Mouse (Mus musculus) gastrocnemius, adult 2 months (tissue): ENCODE data around the gene Fam53a. TPM values are rescaled to one million over a fixed set of nuclear protein-coding genes. Genes with fewer than 3 reads are reported as not detected.

Source experiments
- DNase-seq: peaks from one replicate; pipeline ENCODE4 v3.0.0; 2022
- H3K27ac ChIP-seq: fragments of 200-600 bp; 2 replicates; pipeline ENCODE4 v1.8.1; 2022; ENCODE audit warnings: mild to moderate bottlenecking
- H3K4me3 ChIP-seq: fragments of 200-600 bp; 2 replicates; pipeline ENCODE4 v1.8.1; 2022; ENCODE audit warnings: mild to moderate bottlenecking, moderate library complexity
- CTCF ChIP-seq: fragments of 200-600 bp; IDR thresholded peaks from 2 replicates; pipeline ENCODE4 v1.8.1; 2022; ENCODE audit warnings: antibody characterized with exemption, mild to moderate bottlenecking, moderate library complexity
- intact Hi-C: fragments of 180-260 bp; cut with DNase I; formaldehyde crosslinking; loops from one replicate; pipeline ENCODE4 v1.15.1; 2025
- long read RNA-seq, 2 experiments: library from polyadenylated mRNA; stranded (forward); transcript quantifications; one replicate each; pipeline ENCODE4 v2.0.0; 2021
- total RNA-seq, 2 experiments: library from RNA; stranded (reverse); gene quantifications; 2 replicates each; pipeline ENCODE4 v1.2.3; 2021

The Fam53a gene
- 10 to 100 TPM; 59.4 to 68.6 TPM for total RNA-seq
- long read RNA-seq, experiment 1, transcript Fam53a-202 (6 exons, 2,009 nt): major isoform, 37 of 74 reads
- long read RNA-seq, experiment 1, transcript Fam53a-201 (5 exons, 2,346 nt): minor isoform, 5 of 74 reads
- long read RNA-seq, experiment 1, partial matches to known transcripts: 4 of 74 reads
- long read RNA-seq, experiment 1, other reads (novel, unspliced or antisense): 25 of 74 reads
- long read RNA-seq, experiment 2, transcript Fam53a-202 (6 exons, 2,009 nt): major isoform, 52 of 89 reads
- long read RNA-seq, experiment 2, partial matches to known transcripts: 8 of 89 reads
- long read RNA-seq, experiment 2, other reads (novel, unspliced or antisense): 25 of 89 reads

DNA sequence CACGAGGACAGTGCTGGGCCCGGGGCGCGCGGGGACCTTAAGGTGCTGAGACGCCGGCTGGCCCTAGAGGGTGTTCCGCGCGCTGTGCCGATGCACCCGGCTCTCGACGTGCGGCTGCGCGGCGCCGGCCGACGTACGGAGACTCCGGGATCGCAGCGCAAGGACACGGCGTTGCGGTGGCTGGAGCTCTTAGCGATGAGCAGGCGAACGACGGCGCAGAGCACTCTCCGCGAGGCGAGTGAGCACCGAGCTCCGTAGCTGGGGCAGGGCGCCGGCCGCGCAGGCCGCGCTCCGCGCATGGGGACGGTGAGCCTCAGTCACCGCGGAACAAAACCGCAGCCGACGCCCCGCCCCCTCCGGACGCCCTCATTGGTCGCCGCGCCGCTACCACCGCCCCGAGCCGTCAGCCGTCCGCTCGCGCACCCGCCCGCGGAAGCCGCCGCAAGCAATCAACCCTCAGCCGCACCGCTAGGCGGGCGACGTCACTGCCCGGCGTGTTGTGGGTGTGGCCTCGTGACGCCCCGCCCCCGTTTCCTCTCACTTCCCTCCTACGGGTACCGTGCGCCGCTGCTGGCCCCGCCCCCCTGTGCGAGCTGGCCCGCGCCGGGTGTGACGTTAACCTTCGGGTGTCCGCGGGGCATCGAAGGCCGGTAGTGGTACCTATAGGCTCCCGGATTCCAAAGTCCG is at the start of gene Fam53a, which contains the start of gene Gm9903:
Fam53a (minus strand) TSS at position 335 of the 687 bp plus-strand sequence.
Gm9903 (plus strand) TSS at position 625 of the 687 bp plus-strand sequence.
- H3K27ac ChIP-seq: peak within 1 kb of the TSS; percentile 97
- DNase-seq: peak; percentile 100
- H3K4me3 ChIP-seq: peak within 1 kb of the TSS; percentile 97
- TF ChIP-seq CTCF: peak; percentile 26
- intact Hi-C loops: loop anchor here (10.0 kb wide), 1 partner anchor 765 kb away; the partner anchor contains the start of gene Depdc5

DNA sequence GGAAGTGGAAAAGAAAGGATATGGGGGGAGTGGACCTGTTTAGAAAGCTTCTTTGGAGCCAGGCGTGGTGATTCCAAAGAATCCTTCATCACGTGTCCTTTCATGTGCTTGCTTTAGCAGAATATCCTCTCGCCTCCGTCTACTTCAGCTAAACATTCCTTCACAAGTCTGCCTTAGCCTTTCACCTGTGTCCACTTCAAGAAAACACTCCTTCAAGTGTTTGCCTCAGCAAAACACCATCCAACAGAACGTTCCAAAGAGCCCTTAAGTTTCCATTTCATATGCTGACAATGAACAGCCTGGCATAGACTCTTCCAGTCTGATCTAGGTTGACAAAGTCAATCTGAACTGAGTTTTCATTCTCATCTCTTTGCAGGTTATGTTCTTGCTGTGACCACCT is 48.8 kb upstream of the Fam53a start:
- TF ChIP-seq CTCF: no peak
- H3K4me3 ChIP-seq: no peak overlapping the region
- DNase-seq: no peak
- intact Hi-C loops: no loop called here
- no peak overlapping the region for H3K27ac ChIP-seq

DNA sequence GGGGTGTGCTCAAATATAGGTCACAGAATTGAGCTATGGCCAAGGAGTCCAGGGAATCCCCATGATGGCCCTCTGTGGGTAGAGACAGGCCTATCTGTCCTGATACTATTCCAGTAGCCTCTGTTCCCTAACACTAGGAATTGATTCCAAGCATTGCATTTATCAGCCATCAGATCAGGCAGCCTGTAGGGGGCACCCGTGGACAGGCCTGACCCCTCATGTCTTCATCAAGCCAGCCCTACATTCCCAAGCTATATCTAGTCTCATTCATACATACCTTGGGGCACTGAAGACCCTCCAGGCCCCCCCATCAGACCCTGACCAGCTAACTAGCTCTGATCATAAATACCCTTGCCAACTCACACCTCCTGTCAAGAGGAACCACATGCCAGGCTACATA is 46.5 kb upstream of the Fam53a start:
- intact Hi-C loops: loop anchor here (1.0 to 2.0 kb wide), 2 partner anchors 62 to 279 kb away; no protein-coding TSS in a partner anchor
- DNase-seq: peak; percentile 62
- no peak overlapping the region for H3K27ac ChIP-seq
- no peak overlapping the region for H3K4me3 ChIP-seq
- peak; percentile 69 for TF ChIP-seq CTCF

DNA sequence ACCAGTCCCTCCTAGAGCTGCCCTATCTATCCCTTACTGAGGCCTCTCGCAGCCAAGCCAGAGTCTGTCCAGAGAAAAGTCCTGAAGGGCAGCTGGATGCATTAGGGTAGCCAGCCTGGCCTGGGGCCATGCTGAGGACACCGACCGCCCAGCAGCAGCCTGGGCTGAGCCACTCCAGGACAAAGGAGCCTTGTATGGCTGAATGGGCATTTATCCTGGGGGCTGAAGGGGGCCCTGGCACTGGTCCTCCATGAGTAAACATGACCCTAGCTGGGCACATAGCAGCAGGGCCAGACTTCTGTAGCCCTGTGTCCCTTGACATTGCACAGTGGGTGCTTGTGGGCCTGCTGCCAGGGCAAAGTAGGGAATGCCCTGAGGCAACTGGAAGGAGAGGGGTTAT is 45.0 kb upstream of the Fam53a start:
- H3K27ac ChIP-seq: no peak overlapping the region
- H3K4me3 ChIP-seq: no peak overlapping the region
- DNase-seq: no peak
- intact Hi-C loops: no loop called here
- TF ChIP-seq CTCF: no peak

DNA sequence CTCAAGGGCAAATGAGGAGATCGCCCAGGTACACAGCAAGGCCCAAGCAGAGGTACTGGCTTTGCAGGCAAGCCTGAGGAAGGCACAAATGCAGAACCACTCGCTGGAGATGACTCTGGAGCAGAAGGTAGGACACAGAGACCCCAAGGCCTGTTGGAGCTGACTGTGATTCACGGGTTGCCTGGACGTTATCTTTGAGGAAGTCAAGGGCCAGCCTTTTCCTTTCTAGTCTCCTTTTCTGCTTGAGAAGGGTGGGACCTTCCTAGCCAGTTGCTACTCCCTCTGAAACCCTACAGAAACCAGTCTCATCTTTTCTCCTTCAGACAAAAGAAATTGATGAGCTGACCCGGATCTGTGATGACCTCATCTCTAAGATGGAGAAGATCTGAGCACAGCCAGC is 42.2 kb upstream of the Fam53a start:
- Histone ChIP-seq H3K27ac (no peak overlapping the region), H3K4me3 (no peak overlapping the region)
- no peak for TF ChIP-seq CTCF
- no peak for DNase-seq
- intact Hi-C loops: no loop called here

DNA sequence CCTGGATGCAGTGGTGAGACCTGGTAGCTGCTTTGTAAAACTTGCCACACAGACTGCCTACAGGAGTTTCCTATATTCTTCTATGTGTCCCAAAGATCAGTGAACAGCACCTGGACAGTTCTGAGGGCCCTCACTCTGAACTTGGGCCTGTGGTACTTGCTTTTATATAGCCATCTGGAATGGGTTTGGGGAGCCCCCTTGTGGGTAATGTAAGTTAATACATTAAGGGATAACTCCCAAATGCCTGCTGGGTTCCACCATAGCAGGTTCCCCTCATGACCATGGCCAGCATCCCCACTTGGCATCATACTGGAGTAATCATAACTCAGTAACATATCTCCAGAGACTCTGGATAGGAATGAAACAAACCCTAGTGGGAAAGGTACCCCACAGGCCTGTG is 38.8 kb upstream of the Fam53a start:
- no peak overlapping the region for H3K27ac ChIP-seq
- intact Hi-C loops: loop anchor here (5.0 kb wide), 1 partner anchor 276 kb away; no protein-coding TSS in a partner anchor
- no peak for DNase-seq
- no peak overlapping the region for H3K4me3 ChIP-seq
- peak; percentile 54 for TF ChIP-seq CTCF

DNA sequence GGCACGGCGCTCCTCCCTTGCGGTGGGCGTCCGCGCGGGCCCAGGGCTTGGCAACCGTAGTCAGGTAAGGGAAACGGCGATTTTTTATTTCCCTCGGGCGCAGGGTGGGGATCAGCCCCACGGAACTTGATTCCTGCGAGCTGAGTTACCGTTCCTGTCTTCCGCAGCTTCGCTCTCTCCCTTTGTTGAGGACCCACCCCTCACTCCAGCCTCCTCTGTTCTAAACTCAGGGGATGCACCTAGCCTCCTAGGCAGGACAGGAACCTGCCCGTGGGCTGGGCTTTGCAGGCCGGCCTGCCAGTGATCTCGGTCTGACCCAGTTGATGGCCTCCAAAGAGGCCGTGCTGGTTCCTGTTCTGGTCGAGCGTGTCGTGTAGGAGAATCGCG is 29.2 kb upstream of the Fam53a start:
- TF ChIP-seq CTCF: no peak
- intact Hi-C loops: no loop called here
- peak overlapping the region; percentile 98 for H3K27ac ChIP-seq

DNA sequence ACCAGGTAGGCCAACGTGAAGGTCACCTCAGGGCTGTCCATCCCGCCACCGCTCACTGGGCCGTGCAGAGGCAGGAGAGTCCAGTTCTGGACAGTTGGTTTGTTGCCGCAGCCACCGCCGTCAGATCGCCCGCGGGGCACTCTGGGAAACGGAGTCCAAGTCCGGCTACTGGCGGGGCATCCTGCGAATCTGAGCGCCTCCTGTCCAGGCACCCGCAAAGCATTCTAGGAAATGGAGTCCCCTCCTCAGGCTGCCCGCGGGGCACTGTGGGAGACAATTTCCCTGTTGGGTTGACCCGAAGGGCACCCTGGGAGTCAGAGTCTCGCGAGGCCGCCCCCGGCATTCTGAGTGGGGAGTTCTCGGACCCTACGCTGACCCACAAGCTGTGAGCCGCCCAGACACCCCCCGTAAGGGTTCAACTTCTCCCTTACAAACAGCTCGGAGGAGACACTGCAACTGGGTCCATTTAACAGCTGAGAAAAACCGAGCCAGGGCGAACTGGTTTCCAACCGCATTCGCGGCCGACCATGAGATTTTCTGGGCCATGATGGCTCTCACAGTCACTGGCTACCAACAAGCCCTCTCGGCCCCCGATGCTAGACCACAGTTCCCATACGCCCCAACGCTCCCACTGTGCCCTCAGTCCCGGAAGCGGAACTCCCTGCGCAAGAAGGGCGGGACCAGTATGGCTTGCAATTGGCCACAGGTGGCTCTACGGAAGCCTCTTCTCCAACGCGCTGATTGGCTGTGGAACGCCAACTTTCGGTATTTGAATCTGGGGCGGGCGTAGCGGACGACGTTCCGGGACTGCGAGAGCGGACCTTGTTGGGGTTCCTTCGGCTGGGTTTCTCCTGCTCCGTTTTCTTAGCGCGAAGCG is 28.6 kb upstream of the Fam53a start, which contains the start of the genes Tacc3 and Tmem129:
Tacc3 (plus strand) TSS at position 342 of the 877 bp plus-strand sequence.
Tmem129 (minus strand) TSS at position 630 of the 877 bp plus-strand sequence.
- intact Hi-C loops: no loop called here

More for the DNA sequence above, 29.2 kb upstream of the Fam53a start:
- no peak for DNase-seq
- peak overlapping the region; percentile 84 for H3K4me3 ChIP-seq

DNA sequence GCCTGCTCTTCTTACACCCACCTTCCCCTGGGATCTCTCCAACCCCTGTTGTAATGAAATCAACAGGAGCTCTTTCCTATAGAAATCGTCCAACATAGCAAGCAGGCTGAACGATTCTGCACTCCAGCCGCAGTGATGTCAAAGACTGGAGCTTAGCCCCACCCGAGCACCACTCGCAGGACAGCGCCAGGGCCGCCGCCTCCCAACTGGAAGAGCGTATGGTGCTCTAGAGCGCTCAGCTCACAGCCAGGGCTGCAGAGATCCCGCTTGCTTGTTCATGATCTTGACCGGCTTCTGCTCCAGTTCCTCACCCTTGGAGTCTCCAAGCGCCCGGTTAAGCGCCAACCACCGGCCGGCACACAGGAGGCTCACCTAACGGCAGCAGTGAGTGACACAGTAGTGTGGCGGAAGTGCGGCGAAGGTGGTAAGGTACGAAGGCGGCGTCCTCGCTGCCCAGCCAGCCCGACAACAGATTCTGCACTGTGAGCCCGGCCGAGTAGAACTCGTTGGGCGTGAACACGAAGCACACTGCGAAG is 27.9 kb upstream of the Fam53a start:
- Histone ChIP-seq H3K27ac (peak overlapping the region; percentile 98), H3K4me3 (peak overlapping the region; percentile 84)
- no peak for TF ChIP-seq CTCF
- intact Hi-C loops: no loop called here
- no peak for DNase-seq

More for the DNA sequence above, 28.6 kb upstream of the Fam53a start, which contains the start of the genes Tacc3 and Tmem129:
- Histone ChIP-seq H3K27ac (peak within 1 kb of the TSS; percentile 98), H3K4me3 (peak within 1 kb of the TSS; percentile 84)
- peak; percentile 98 for DNase-seq
- no peak for TF ChIP-seq CTCF

DNA sequence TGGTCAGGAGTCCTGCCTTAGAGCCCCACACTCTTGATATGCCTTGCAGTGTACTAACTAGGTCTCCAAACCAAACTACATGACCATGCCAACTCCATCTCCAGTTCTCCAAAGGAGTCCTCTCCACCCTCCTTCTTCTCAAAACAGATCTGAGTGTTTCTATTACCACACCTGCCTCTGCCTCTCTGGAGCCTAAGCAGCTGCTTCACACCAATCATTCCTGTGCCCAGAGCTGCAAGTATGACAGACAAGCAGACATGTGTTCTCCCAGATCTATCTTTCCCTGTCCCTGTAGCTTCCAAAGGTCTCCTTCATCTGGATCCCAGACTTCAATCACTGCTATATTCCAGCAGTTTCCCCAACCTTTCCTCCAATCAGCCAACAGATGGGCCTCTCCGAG is 27.3 kb upstream of the Fam53a start:
- peak overlapping the region; percentile 98 for H3K27ac ChIP-seq
- intact Hi-C loops: no loop called here
- H3K4me3 ChIP-seq: peak overlapping the region; percentile 84
- no peak for DNase-seq
- no peak for TF ChIP-seq CTCF

DNA sequence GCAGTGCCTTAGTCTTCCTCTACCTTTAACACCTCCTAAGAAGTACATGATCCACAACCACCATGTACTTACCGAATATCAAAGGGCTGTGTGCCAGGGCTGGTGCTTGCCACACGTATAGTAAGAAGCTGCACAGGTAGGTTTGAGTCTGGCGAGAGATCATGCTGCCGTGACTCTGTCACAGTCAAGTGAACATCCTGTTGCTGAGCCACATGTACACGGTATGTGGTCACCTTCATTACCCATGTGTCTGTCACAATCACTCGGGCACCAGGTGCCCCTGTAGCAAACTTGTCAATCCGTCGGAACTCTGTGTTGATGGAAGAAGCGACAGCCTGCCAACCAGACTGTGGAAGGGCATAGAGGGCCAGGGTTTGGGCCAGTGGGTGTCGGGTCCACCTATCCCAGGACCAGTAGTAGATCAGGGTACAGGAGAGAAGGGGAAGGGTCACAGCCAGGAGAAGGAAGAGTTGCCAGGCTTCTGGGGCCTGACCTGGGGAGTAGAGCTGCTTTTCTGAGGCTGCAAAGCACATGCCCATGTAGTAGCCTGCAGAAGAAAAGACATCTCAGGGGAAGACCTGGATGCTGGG is 25.9 kb upstream of the Fam53a start:
- intact Hi-C loops: no loop called here
- peak; percentile 26 for DNase-seq
- H3K4me3 ChIP-seq: peak overlapping the region; percentile 84
- peak overlapping the region; percentile 98 for H3K27ac ChIP-seq
- no peak for TF ChIP-seq CTCF
